Mouse (Mus musculus) CD8-positive naive resting alpha-beta T cell, adult 2 months (primary cell): ENCODE measurements around the gene Znrf3.

Experiments
- DNase-seq, 2 experiments: peaks; one replicate each; pipeline ENCODE4 v3.0.0; 2022; ENCODE audit warnings: low read depth in 2 of 2, low spot score in 2 of 2

Gene Znrf3

GRCm38 (mm10) chr11:5243812-5244748, 200.6 kb downstream of the Znrf3 start:
- no peak for DNase-seq

GRCm38 (mm10) chr11:5243208-5243607, 201.4 kb downstream of the Znrf3 start:
- no peak for DNase-seq

- DNase-seq: no peak
Measured at GRCm38 (mm10) chr11:5242158-5242557, 202.5 kb downstream of the Znrf3 start.

GRCm38 (mm10) chr11:5239706-5240690, 204.6 kb downstream of the Znrf3 start:
- DNase-seq: no peak
